Mouse (Mus musculus): ENCODE measurements at regions not wholly inside any gene's neighbourhood (a gene's known extent, or its start where the extent isn't known, plus 50 kb on each side); places are given as distances from the start of the nearest gene placed in this dataset.

- Histone ChIP-seq H3K27me3 (ENCODE audit: control insufficient read depth, insufficient read depth, low read length) (no peaks in the 10 kb centered on the region), H3K9ac (replicated peaks; ENCODE audit: low read length) (no peak overlapping the region), H3K4me2 (ENCODE audit: low read length) (no peak overlapping the region), H3K27ac (replicated peaks; ENCODE audit: low read depth, low read length) (no peak overlapping the region), H3K36me3 (ENCODE audit: control insufficient read depth, insufficient read depth, low read length) (no peaks in the 10 kb centered on the region), H3K9me3 (ENCODE audit: control insufficient read depth, low read length) (no peaks in the 10 kb centered on the region), H3K4me1 (ENCODE audit: control insufficient read depth, insufficient read depth, low read length) (no peaks in the 10 kb centered on the region), H3K4me3 (replicated peaks; ENCODE audit: low read depth, low read length) (no peak overlapping the region)
- whole genome bisulfite sequencing, result 78% methylated on average over 12 of the region's 12 CpGs
- ATAC-seq (ENCODE audit: low FRiP score, low TSS enrichment), result no peak
- DNase-seq, result no peak
These were observed 81.1 kb upstream of the Fggy start for GRCm38 (mm10) chr4:95476071-95476724.

DNA sequence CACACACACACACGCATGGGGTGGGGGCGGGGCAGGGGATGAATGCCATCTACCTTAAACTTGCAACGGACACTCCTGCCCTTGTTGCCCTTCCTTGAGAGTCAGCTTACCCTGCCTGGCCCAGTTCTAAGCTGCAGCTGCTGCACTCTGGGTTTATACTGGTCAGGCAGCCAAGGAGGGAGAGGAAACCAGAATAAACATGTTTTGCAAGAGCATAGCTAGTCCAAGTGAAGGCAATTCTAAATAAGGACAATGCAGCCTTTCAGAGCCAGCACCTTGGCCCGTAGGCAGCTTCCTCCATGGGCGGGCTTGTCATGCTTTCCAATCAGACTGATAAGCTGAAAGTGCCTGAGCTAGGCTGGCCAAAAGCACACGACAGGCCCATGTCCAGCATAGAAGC is 73.7 kb upstream of the Fggy start:
- DNase-seq, result no peak
- WGBS, result 75% methylated on average over 6 of the region's 6 CpGs
- H3K4me1 ChIP-seq (ENCODE audit: control insufficient read depth, insufficient read depth, low read length), result no peaks in the 10 kb centered on the region
- no peak overlapping the region for H3K4me3 ChIP-seq (replicated peaks; ENCODE audit: low read depth, low read length)
- H3K27ac ChIP-seq (replicated peaks; ENCODE audit: low read depth, low read length), result no peak overlapping the region
- H3K9ac ChIP-seq (replicated peaks; ENCODE audit: low read length), result no peak overlapping the region
- no peaks in the 10 kb centered on the region for H3K36me3 ChIP-seq (ENCODE audit: control insufficient read depth, insufficient read depth, low read length)
- no peak for ATAC-seq (ENCODE audit: low FRiP score, low TSS enrichment)
- H3K27me3 ChIP-seq (ENCODE audit: control insufficient read depth, insufficient read depth, low read length), result no peaks in the 10 kb centered on the region
- H3K4me2 ChIP-seq (ENCODE audit: low read length), result no peak overlapping the region
- H3K9me3 ChIP-seq (ENCODE audit: control insufficient read depth, low read length), result no peaks in the 10 kb centered on the region

GRCm38 (mm10) chr4:95487323-95487722 is 70.0 kb upstream of the Fggy start:
- Histone ChIP-seq H3K27ac (replicated peaks; ENCODE audit: low read depth, low read length) (no peak overlapping the region), H3K4me1 (ENCODE audit: control insufficient read depth, insufficient read depth, low read length) (no peaks in the 10 kb centered on the region), H3K4me2 (ENCODE audit: low read length) (no peak overlapping the region), H3K4me3 (replicated peaks; ENCODE audit: low read depth, low read length) (no peak overlapping the region), H3K27me3 (ENCODE audit: control insufficient read depth, insufficient read depth, low read length) (no peaks in the 10 kb centered on the region), H3K9me3 (ENCODE audit: control insufficient read depth, low read length) (no peaks in the 10 kb centered on the region), H3K36me3 (ENCODE audit: control insufficient read depth, insufficient read depth, low read length) (no peaks in the 10 kb centered on the region), H3K9ac (replicated peaks; ENCODE audit: low read length) (no peak overlapping the region)
- DNase-seq, result no peak
- no peak for ATAC-seq (ENCODE audit: low FRiP score, low TSS enrichment)
- WGBS, result 88% methylated on average over 7 of the region's 7 CpGs

GRCm38 (mm10) chr4:95487969-95488368 is 69.3 kb upstream of the Fggy start:
- Histone ChIP-seq H3K9me3 (ENCODE audit: control insufficient read depth, low read length) (no peaks in the 10 kb centered on the region), H3K9ac (replicated peaks; ENCODE audit: low read length) (no peak overlapping the region), H3K27ac (replicated peaks; ENCODE audit: low read depth, low read length) (no peak overlapping the region), H3K36me3 (ENCODE audit: control insufficient read depth, insufficient read depth, low read length) (no peaks in the 10 kb centered on the region), H3K27me3 (ENCODE audit: control insufficient read depth, insufficient read depth, low read length) (no peaks in the 10 kb centered on the region), H3K4me2 (ENCODE audit: low read length) (no peak overlapping the region), H3K4me1 (ENCODE audit: control insufficient read depth, insufficient read depth, low read length) (no peaks in the 10 kb centered on the region), H3K4me3 (replicated peaks; ENCODE audit: low read depth, low read length) (no peak overlapping the region)
- 94% methylated on average over 1 of the region's 1 CpGs for WGBS
- ATAC-seq (ENCODE audit: low FRiP score, low TSS enrichment), result no peak
- DNase-seq, result no peak

- Histone ChIP-seq H3K4me3 (replicated peaks; ENCODE audit: low read depth, low read length) (no peak overlapping the region), H3K36me3 (ENCODE audit: control insufficient read depth, insufficient read depth, low read length) (no peaks in the 10 kb centered on the region), H3K27me3 (ENCODE audit: control insufficient read depth, insufficient read depth, low read length) (no peaks in the 10 kb centered on the region), H3K4me2 (ENCODE audit: low read length) (no peak overlapping the region), H3K9ac (replicated peaks; ENCODE audit: low read length) (no peak overlapping the region), H3K9me3 (ENCODE audit: control insufficient read depth, low read length) (no peaks in the 10 kb centered on the region), H3K4me1 (ENCODE audit: control insufficient read depth, insufficient read depth, low read length) (no peaks in the 10 kb centered on the region), H3K27ac (replicated peaks; ENCODE audit: low read depth, low read length) (no peak overlapping the region)
- WGBS, result 88% methylated on average over 2 of the region's 2 CpGs
- no peak for ATAC-seq (ENCODE audit: low FRiP score, low TSS enrichment)
- no peak for DNase-seq
These were observed 68.2 kb upstream of the Fggy start for GRCm38 (mm10) chr4:95489059-95489458.

DNA sequence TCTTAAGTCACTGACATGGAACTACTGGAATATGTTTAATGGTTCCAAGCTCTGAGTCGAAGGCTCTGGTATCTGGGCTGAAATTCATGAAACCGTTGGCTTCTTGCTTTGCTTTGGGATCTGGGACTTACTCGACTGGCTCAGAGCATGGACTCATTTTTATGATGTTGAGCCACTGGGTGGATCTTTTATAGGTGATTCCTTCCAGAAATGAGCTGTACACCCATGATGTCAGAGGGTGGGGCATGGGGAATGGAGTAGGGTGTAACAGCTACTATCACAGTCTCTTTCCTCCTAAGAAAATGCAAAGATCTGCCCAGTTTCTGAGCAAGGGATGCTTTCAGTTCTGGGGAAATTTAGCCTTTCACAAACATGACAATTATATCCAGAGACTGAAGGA is 57.0 kb upstream of the Fggy start:
- DNase-seq, result no peak
- no peak for ATAC-seq (ENCODE audit: low FRiP score, low TSS enrichment)
- H3K9ac ChIP-seq (replicated peaks; ENCODE audit: low read length), result no peak overlapping the region
- no peak overlapping the region for H3K27ac ChIP-seq (replicated peaks; ENCODE audit: low read depth, low read length)
- H3K4me1 ChIP-seq (ENCODE audit: control insufficient read depth, insufficient read depth, low read length), result no peaks in the 10 kb centered on the region
- no peaks in the 10 kb centered on the region for H3K27me3 ChIP-seq (ENCODE audit: control insufficient read depth, insufficient read depth, low read length)
- H3K36me3 ChIP-seq (ENCODE audit: control insufficient read depth, insufficient read depth, low read length), result no peaks in the 10 kb centered on the region
- H3K4me3 ChIP-seq (replicated peaks; ENCODE audit: low read depth, low read length), result no peak overlapping the region
- no peaks in the 10 kb centered on the region for H3K9me3 ChIP-seq (ENCODE audit: control insufficient read depth, low read length)
- no peak overlapping the region for H3K4me2 ChIP-seq (ENCODE audit: low read length)
- 96% methylated on average over 3 of the region's 3 CpGs for WGBS

DNA sequence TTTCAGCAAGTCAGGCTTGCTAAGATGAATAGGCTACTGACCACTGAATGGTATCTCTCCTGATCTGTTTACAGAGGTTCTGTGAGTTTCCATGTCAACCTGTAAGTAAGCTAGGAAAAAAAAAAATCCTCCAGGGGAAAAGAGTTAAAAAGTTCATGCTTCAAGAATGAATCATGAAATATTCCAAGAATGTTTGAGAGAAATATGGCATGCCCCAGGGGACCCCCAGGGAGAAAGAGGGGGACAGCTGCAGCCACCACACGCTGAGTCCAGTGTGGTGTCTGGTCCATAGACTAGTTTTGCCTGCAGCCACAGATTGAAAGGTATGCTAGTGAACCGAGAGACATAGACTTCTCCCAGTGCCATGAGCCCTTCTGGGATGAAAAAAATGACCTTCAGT is 56.1 kb upstream of the Fggy start:
- Histone ChIP-seq H3K4me2 (ENCODE audit: low read length) (no peak overlapping the region), H3K9me3 (ENCODE audit: control insufficient read depth, low read length) (no peaks in the 10 kb centered on the region), H3K9ac (replicated peaks; ENCODE audit: low read length) (no peak overlapping the region), H3K27me3 (ENCODE audit: control insufficient read depth, insufficient read depth, low read length) (no peaks in the 10 kb centered on the region), H3K4me1 (ENCODE audit: control insufficient read depth, insufficient read depth, low read length) (no peaks in the 10 kb centered on the region), H3K27ac (replicated peaks; ENCODE audit: low read depth, low read length) (no peak overlapping the region), H3K36me3 (ENCODE audit: control insufficient read depth, insufficient read depth, low read length) (no peaks in the 10 kb centered on the region), H3K4me3 (replicated peaks; ENCODE audit: low read depth, low read length) (no peak overlapping the region)
- DNase-seq, result peak; percentile 2
- no peak for ATAC-seq (ENCODE audit: low FRiP score, low TSS enrichment)
- WGBS, result 58% methylated on average over 2 of the region's 2 CpGs

DNA sequence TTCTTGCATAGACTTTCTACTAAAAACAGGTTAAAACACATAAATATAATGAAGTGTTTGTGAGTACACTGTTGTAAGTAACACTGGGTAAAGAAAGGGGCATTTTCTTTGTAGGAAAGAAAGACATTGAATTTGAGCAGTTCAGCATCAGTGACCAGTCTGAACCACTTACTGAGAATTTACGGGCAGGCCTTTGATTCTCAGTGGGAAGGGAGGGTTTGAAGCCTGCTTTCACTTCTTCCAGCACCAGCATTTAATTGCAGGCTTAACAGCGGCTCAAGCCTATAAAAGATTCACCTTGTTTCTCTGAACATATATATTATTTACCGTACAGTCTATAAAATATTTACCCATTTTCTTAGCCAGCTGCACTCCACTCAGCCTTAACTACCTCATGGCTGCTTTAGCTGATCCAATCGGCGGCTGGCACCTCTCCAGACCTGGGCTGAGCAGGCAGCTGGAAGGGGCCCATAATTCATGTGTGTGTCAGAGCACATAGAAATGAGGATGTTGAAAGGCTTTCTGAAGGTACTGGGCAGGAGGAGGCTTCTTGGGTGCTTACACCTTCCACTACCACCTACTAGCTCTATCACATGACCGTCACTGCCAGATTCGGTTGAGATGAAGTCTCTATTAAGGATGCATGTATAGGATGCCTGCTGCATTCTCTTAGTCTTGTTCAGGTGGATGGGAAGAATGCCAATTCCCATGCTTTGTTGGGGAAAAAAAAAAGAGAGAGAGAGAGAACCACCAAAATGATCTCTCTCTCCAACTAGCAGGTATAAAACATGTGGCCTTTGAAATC is 50.0 kb upstream of the Fggy start:
- 0 out of 2 replicates have a peak overlapping the region, but pooled peaks have one; percentile 8 for H3K27ac ChIP-seq (replicated peaks; ENCODE audit: low read depth, low read length)
- 54% methylated on average over 7 of the region's 7 CpGs for WGBS
- no peaks in the 10 kb centered on the region for H3K36me3 ChIP-seq (ENCODE audit: control insufficient read depth, insufficient read depth, low read length)
- H3K9ac ChIP-seq (replicated peaks; ENCODE audit: low read length), result no peak overlapping the region
- no peak overlapping the region for H3K4me2 ChIP-seq (ENCODE audit: low read length)
- no peaks in the 10 kb centered on the region for H3K27me3 ChIP-seq (ENCODE audit: control insufficient read depth, insufficient read depth, low read length)
- ATAC-seq (ENCODE audit: low FRiP score, low TSS enrichment) (peak; percentile 72; the same call in 1 of the 2 replicates), DNase-seq (peak; percentile 66)
- H3K4me1 ChIP-seq (ENCODE audit: control insufficient read depth, insufficient read depth, low read length), result no peaks in the 10 kb centered on the region; the same call in 1 of the 2 replicates
- no peaks in the 10 kb centered on the region for H3K9me3 ChIP-seq (ENCODE audit: control insufficient read depth, low read length)
- H3K4me3 ChIP-seq (replicated peaks; ENCODE audit: low read depth, low read length), result no peak overlapping the region

Data from midbrain, embryonic 14.5 days (tissue).